Mouse (Mus musculus) effector memory CD4-positive, alpha-beta T cell, adult 5 months (primary cell): ENCODE measurements around the gene Gmeb1. TPM values are rescaled to one million over a fixed set of nuclear protein-coding genes. Genes with fewer than 3 reads are reported as not detected.

Experiments used
- polyA plus RNA-seq: library from polyadenylated mRNA; unstranded; fragments of 100-300 nt; shearing (Covaris generic); gene quantifications from one replicate; pipeline ENCODE4 v1.2.1, GENCODE M21; 2017

Gene Gmeb1
- 4.7 TPM for polyA plus RNA-seq

DNA sequence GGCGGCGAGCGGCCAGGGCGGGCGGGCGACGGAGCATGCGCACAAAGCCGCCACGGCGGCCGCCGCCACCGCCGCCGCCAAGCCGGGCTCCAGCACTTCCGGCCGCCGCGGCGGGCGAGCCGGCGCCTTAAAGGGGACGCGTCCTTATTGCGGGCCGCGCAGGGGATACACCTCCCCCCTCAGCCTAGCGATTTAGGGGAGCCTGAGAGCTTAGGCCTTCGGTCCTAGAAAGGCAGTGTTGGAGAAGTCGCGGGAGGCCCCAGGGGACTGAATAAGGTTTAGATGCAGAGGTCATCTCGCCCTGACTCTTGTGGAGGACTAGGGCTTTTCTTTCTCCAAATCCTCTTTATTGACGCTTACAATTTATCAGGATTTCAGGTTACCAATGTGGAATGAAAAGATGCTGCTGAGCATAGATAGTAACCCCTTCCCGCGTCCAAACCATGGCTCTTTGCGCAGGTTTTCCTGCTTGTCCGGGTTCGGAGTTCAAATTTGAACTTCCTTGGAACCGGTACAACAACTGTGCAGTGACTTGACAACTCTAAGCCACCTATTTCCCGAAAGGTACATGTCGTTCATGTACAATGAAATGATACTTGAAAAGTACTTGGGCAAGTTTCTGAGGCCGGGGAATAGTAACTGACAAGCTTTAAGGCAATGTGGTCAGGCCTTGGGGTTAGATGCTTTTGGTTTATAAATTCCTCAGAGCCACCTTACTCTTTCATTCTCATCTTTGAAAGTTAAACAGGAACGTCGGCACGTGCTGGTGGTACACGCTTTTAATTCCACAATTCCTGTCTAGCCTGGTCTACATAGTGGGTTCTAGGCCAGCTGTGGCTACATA is at the start of gene Gmeb1:
Gene Gmeb1, minus strand, starts transcription at position 89 of the 844 bp plus-strand sequence.

DNA sequence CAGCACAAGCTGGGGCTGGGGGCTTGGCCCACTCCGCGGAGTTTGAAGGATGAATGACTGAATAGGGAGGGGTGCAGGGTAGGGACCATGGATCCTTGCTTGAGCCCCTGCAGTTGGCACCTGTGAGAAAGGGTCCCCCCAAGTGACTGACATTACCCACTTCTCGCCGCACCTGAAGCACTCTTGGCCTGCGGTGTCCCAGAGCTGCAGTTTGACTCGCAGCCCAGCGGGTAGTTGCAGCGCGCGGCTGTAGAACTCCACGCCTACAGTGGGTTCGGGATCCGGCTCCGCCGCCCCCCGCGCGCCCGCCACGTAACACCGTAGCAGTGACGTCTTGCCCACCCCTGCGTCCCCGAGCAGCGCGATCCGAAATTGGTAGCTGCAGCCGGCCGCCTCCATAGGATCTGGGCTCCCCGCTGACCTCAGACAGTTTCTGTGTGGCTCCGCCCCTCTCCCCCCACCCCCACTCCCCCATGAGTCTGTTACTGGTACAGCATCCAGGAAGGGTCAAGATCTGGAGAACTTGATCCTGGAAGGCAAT is 41.6 kb upstream of the Gmeb1 start, which contains the start of gene Rab42:
Gene Rab42, minus strand, starts transcription at position 447 of the 541 bp plus-strand sequence.

GRCm38 (mm10) chr4:132274156-132274862 is 12.9 kb upstream of the Gmeb1 start, which contains the start of gene Taf12:
TSS of gene Taf12 (plus strand) at chr4:132274375.

DNA sequence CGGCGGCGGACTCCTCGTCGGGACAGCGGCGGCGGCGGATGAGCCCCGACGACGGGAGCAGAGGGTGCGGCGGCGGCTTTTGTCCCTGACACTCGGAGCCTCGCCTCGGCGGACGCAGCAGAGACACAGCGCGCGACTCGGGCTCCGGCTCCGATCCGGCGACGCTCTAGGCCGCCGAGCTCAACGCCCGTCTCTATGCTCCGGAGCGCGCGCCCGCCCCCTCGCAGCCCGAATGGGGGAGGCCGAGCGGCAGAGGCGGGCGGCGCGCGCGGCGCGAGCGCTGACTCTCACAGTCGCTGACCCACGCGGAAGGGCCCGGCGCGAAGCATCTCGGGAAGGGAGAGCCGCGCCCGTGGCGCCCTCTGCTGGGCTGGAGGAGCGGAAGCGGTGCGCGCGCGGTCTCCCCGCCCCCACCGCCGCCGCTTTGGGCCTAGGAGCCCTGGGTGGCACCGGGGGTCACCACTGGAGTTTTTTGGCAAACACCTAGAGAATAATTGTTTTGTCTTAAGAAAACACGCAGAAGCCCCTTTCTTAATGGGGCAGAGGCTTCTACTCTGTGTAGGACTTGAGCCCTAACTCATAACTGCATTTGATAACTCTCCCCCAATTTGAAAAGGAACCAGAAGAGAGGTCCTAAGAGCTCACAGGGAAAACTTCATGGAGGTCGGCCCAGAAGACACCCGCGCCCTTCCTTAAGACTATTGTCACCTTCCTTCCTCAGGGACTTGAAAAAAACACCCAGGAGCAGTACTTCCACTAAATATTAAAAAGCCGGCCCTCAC is 49.3 kb downstream of the Gmeb1 start, which contains the start of gene Ythdf2:
Gene Ythdf2, minus strand, starts transcription at position 351 of the 782 bp plus-strand sequence.

Other genes with a start within 250 kb of the Gmeb1 start
- 0.39 TPM for gene Gm10300, start 186.9 kb downstream of the Gmeb1 start, polyA plus RNA-seq
- gene Epb41, start 186.3 kb downstream of the Gmeb1 start, polyA plus RNA-seq, result 205 TPM
- gene Oprd1, start 117.1 kb downstream of the Gmeb1 start, polyA plus RNA-seq, result not detected
- 91.9 TPM for gene Ythdf2, start 49.3 kb downstream of the Gmeb1 start, polyA plus RNA-seq
- gene Taf12, start 12.8 kb upstream of the Gmeb1 start, polyA plus RNA-seq, result 44.0 TPM
- not detected for gene Rab42, start 41.8 kb upstream of the Gmeb1 start, polyA plus RNA-seq
- 54.2 TPM for gene Trnau1ap, start 67.9 kb upstream of the Gmeb1 start, polyA plus RNA-seq
- 16.0 TPM for gene Rcc1, start 92.0 kb upstream of the Gmeb1 start, polyA plus RNA-seq
- 4.2 TPM for gene Phactr4, start 160.9 kb upstream of the Gmeb1 start, polyA plus RNA-seq
- gene Med18, start 202.3 kb upstream of the Gmeb1 start, polyA plus RNA-seq, result 8.8 TPM
- gene Sesn2, start 248.9 kb upstream of the Gmeb1 start, polyA plus RNA-seq, result 9.7 TPM